Mouse (Mus musculus) forebrain, embryonic 16.5 days (tissue): ENCODE data around the gene Piwil4. TPM values are rescaled to one million over a fixed set of nuclear protein-coding genes. Genes with fewer than 3 reads are reported as not detected.

Source experiments
- ATAC-seq: fragments of 200-750 bp; cut with Nextera tagmentation; 2 replicates; pipeline ENCODE4 v1.8.0; 2017; ENCODE audit warnings: mild to moderate bottlenecking, moderate library complexity
- H3K27ac ChIP-seq: fragments of 300-500 bp; sonication (generic); 2 replicates; pipeline ENCODE4 v1.5.1; 2014; ENCODE audit warnings: low read length, control low read depth
- H3K27me3 ChIP-seq: fragments of 300-500 bp; sonication (generic); replicated peaks from 2 replicates; pipeline ENCODE4 v1.6.1; 2014; ENCODE audit warnings: low read length; ENCODE audit not compliant: control insufficient read depth, insufficient read depth
- H3K36me3 ChIP-seq: fragments of 300-500 bp; sonication (generic); 2 replicates; pipeline ENCODE4 v1.6.1; 2014; ENCODE audit not compliant: control insufficient read depth, insufficient read depth
- H3K4me1 ChIP-seq: fragments of 300-500 bp; sonication (generic); replicated peaks from 2 replicates; pipeline ENCODE4 v1.6.1; 2014; ENCODE audit warnings: low read length; ENCODE audit not compliant: control insufficient read depth, insufficient read depth
- H3K4me2 ChIP-seq: fragments of 300-500 bp; sonication (generic); 2 replicates; pipeline ENCODE4 v1.6.1; 2014; ENCODE audit warnings: mild to moderate bottlenecking, low read length, control low read depth
- H3K4me3 ChIP-seq: fragments of 300-500 bp; sonication (generic); replicated peaks from 2 replicates; pipeline ENCODE4 v1.5.1; 2014; ENCODE audit warnings: mild to moderate bottlenecking, low read length, control low read depth
- H3K9ac ChIP-seq: fragments of 300-500 bp; sonication (generic); replicated peaks from 2 replicates; pipeline ENCODE4 v1.6.1; 2014; ENCODE audit warnings: low read depth, low read length, control low read depth
- H3K9me3 ChIP-seq: fragments of 300-500 bp; sonication (generic); 2 replicates; pipeline ENCODE4 v1.6.1; 2016; ENCODE audit warnings: low read length; ENCODE audit not compliant: control insufficient read depth
- WGBS: fragments of 180-500 bp; shearing (Covaris S2); extraction: QIAGEN DNeasy Blood & Tissue Kit; methylation state at CpG from one replicate; pipeline ENCODE4 v1.1.7; 2014; 5-methylcytosine and 5-hydroxymethylcytosine counted together
- polyA plus RNA-seq: library from polyadenylated mRNA; unstranded; fragments of >200 nt; fragmentation: Nextera tagmentation; extraction: Ambion mirVana; gene quantifications from 2 replicates; pipeline ENCODE4 v1.2.1, GENCODE M21; 2015

The Piwil4 gene
- polyA plus RNA-seq = 0.06 and 0.09 TPM in 2 replicates

GRCm38 (mm10) chr9:14740151-14740924 is at the start of gene Piwil4:
Gene Piwil4 (minus strand): TSS chr9:14740733.
- no peaks in the 10 kb centered on the region for H3K9me3 ChIP-seq
- no peak within 1 kb of the TSS for H3K4me2 ChIP-seq
- H3K27ac ChIP-seq = no peak within 1 kb of the TSS
- 92% methylated on average over 19 of the region's 19 CpGs for WGBS
- no peak within 1 kb of the TSS for H3K9ac ChIP-seq
- no peak within 1 kb of the TSS for H3K4me3 ChIP-seq
- no peaks in the 10 kb centered on the region for H3K4me1 ChIP-seq
- no peaks in the 10 kb centered on the region for H3K36me3 ChIP-seq
- no peaks in the 10 kb centered on the region for H3K27me3 ChIP-seq
- ATAC-seq = no peak

- H3K27ac ChIP-seq = no peak overlapping the region
- H3K4me2 ChIP-seq = no peak overlapping the region
- no peak for ATAC-seq
- no peaks in the 10 kb centered on the region for H3K27me3 ChIP-seq
- H3K9me3 ChIP-seq = no peaks in the 10 kb centered on the region
- WGBS = 88% methylated on average over 6 of the region's 6 CpGs
- H3K36me3 ChIP-seq = peaks cover 2% of the 10 kb centered on the region; the same call in 1 of the 2 replicates
- H3K4me1 ChIP-seq = peaks cover 8% of the 10 kb centered on the region
- no peak overlapping the region for H3K4me3 ChIP-seq
- H3K9ac ChIP-seq = no peak overlapping the region
Measured at GRCm38 (mm10) chr9:14787356-14787755, 46.8 kb upstream of the Piwil4 start.

- Histone ChIP-seq H3K4me3 (peak within 1 kb of the TSS; percentile 82), H3K9me3 (no peaks in the 10 kb centered on the region), H3K27ac (peak within 1 kb of the TSS; percentile 96), H3K4me1 (peaks cover 8% of the 10 kb centered on the region), H3K27me3 (no peaks in the 10 kb centered on the region), H3K36me3 (peaks cover 14% of the 10 kb centered on the region), H3K4me2 (peak within 1 kb of the TSS; percentile 90), H3K9ac (peak within 1 kb of the TSS; percentile 87)
- under 1% methylated on average over 62 of the region's 62 CpGs for WGBS
- ATAC-seq = peak; percentile 99
Measured at GRCm38 (mm10) chr9:14784039-14785002, 43.8 kb upstream of the Piwil4 start, which contains the start of the genes Mre11a and Ankrd49. Gene Mre11a (plus strand): TSS chr9:14784654. Gene Ankrd49 (minus strand): TSS chr9:14784856.

- WGBS = 37% methylated on average over 13 of the region's 13 CpGs
- Histone ChIP-seq H3K27me3 (no peaks in the 10 kb centered on the region), H3K4me1 (no peaks in the 10 kb centered on the region), H3K36me3 (peaks cover 14% of the 10 kb centered on the region), H3K9me3 (no peaks in the 10 kb centered on the region), H3K4me2 (no peak overlapping the region), H3K4me3 (no peak overlapping the region), H3K27ac (no peak overlapping the region), H3K9ac (no peak overlapping the region)
- no peak for ATAC-seq
Measured at GRCm38 (mm10) chr9:14778341-14778740, 37.8 kb upstream of the Piwil4 start.

- no peak overlapping the region for H3K4me2 ChIP-seq
- no peak overlapping the region for H3K9ac ChIP-seq
- no peak overlapping the region for H3K27ac ChIP-seq
- H3K4me3 ChIP-seq = no peak overlapping the region
- no peaks in the 10 kb centered on the region for H3K27me3 ChIP-seq
- H3K9me3 ChIP-seq = no peaks in the 10 kb centered on the region
- no peak for ATAC-seq
- 42% methylated on average over 2 of the region's 2 CpGs for WGBS
- no peaks in the 10 kb centered on the region for H3K36me3 ChIP-seq
- H3K4me1 ChIP-seq = peaks cover 3% of the 10 kb centered on the region; the same call in 1 of the 2 replicates
Measured at GRCm38 (mm10) chr9:14773813-14774212, 33.3 kb upstream of the Piwil4 start.

- Histone ChIP-seq H3K9ac (no peak overlapping the region), H3K9me3 (no peaks in the 10 kb centered on the region), H3K36me3 (no peaks in the 10 kb centered on the region), H3K27me3 (no peaks in the 10 kb centered on the region), H3K27ac (no peak overlapping the region), H3K4me1 (peaks cover 3% of the 10 kb centered on the region; the same call in 1 of the 2 replicates), H3K4me3 (no peak overlapping the region), H3K4me2 (no peak overlapping the region)
- no peak for ATAC-seq
- 79% methylated on average over 2 of the region's 2 CpGs for WGBS
Measured at GRCm38 (mm10) chr9:14772074-14772473, 31.5 kb upstream of the Piwil4 start.

GRCm38 (mm10) chr9:14770803-14771471 is 30.4 kb upstream of the Piwil4 start, which contains the start of gene 1700012B09Rik:
Gene 1700012B09Rik (minus strand): TSS chr9:14771030.
- 14% methylated on average over 23 of the region's 23 CpGs for WGBS
- Histone ChIP-seq H3K27me3 (no peaks in the 10 kb centered on the region), H3K4me2 (no peak within 1 kb of the TSS), H3K36me3 (no peaks in the 10 kb centered on the region), H3K4me3 (no peak within 1 kb of the TSS), H3K9ac (no peak within 1 kb of the TSS), H3K9me3 (no peaks in the 10 kb centered on the region), H3K4me1 (peaks cover 3% of the 10 kb centered on the region; the same call in 1 of the 2 replicates), H3K27ac (no peak within 1 kb of the TSS)
- ATAC-seq = 0 out of 2 replicates have a peak, but pooled peaks have one; percentile 31

- no peak overlapping the region for H3K9ac ChIP-seq
- no peak overlapping the region for H3K27ac ChIP-seq
- H3K4me2 ChIP-seq = no peak overlapping the region
- H3K4me3 ChIP-seq = no peak overlapping the region
- no peaks in the 10 kb centered on the region for H3K36me3 ChIP-seq
- no peak for ATAC-seq
- H3K27me3 ChIP-seq = no peaks in the 10 kb centered on the region
- peaks cover 3% of the 10 kb centered on the region; the same call in 1 of the 2 replicates for H3K4me1 ChIP-seq
- WGBS = 68% methylated on average over 5 of the region's 6 CpGs
- no peaks in the 10 kb centered on the region for H3K9me3 ChIP-seq
Measured at GRCm38 (mm10) chr9:14769811-14770210, 29.3 kb upstream of the Piwil4 start.
